Mouse (Mus musculus): ENCODE measurements around the gene Mrpl21.

Mrpl21 gene

DNA sequence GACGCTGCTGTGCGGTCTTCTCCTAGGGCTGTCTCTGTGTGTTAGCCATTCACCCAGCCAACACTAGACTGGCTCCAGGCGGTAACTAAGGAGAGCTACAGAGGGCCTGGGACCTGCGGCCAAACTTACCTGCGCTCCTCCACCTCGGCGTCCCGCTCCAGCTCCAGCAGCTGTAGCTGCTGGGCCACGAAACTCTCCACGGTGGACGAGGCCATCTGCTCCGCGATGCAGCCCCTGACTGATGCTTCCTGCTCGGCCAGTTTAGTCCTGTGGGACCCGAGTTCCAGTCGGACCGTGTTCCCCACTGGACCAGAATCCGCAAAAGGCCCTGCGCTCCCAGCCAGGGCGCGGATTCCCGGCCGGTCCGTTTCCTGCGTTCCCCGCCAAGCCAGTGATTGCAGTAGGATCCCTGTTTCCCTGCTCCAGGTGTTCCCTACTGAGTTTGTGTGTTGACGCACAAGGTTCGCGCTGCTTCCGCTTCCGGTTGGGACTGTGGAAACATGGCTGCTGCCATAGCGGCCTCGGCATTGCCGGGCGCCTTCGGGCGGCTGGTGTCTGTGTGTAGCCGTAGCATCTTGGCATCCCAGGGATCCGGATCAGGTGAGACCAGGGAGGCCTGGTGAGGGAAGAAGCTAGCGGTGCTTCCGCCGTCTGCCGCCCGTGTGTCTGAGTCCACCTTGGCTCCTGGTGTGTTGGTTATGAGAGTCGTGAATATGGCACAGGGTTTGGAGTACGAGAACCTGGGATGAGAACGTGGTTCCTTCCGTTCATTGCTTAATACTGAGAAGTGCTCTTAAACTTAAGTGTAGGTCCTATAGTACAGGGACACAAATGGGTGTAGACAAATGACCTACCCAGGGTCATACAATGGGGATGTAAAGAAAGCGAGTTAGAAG lies at the start of gene Mrpl21, which contains the start of gene Ighmbp2:
Mrpl21 (plus strand) TSS at position 330 of the 896 bp plus-strand sequence.
Ighmbp2 (minus strand) TSS at position 446 of the 896 bp plus-strand sequence.
- peak; percentile 82 for DNase-seq

DNA sequence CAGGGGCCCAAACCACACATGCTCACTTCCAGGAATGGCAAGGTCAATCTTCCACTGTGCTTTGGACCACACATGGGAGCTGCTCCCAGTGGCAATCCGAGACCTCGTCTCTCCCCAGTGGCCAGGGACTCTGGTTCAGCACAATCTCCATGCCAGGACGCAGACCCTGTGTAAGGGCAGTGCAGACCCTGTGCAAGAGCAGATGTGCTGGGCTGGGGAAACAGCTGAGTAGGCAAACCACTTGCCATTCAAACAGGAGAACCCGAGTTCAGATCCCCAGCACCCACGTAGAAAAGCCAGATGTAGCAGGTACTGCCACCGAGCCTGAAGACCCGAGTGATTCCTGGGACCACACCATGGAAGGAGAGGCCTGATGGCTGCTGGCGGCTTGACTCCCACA lies 22.7 kb upstream of the Mrpl21 start:
- no peak for DNase-seq

DNA sequence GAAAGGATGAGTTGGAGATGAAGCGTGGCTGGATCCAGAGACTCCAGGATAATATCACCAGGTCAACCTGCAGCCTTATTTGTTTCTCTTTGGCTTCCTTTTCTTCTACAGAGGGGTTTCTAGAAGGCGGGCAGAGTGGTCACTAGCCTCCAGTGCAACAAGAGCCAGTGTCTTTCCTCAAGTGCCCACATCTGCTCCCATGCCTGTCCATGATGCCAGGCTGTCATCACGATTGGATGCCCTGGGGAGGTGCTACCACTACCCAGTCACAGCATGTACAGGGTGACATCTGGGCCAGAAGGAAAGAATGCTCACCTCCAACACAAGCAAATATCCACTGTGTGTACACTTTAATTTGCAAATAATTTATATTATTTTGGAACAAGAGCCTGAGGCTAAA lies 22.1 kb upstream of the Mrpl21 start:
- DNase-seq, result no peak

DNA sequence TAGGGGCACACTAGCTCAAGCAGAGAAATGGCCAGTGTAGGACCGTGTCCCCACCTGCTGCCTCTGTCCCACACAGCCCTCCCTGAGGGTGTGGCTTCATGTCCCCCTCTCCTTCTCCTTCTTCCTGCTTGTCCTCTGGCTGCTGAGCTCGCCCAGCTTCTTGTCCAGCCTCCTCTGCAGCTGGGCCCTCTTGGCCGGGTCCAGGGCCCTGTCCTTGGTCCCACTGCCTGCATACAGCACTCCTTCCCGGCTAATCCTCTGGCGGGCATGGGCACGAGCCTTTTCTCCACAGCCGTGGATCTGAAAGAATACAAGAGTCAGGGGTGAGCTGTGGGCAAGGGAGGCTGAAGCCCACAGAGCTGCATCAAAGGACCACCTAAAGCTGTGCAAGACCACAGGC lies 21.4 kb upstream of the Mrpl21 start:
- DNase-seq, result no peak

DNA sequence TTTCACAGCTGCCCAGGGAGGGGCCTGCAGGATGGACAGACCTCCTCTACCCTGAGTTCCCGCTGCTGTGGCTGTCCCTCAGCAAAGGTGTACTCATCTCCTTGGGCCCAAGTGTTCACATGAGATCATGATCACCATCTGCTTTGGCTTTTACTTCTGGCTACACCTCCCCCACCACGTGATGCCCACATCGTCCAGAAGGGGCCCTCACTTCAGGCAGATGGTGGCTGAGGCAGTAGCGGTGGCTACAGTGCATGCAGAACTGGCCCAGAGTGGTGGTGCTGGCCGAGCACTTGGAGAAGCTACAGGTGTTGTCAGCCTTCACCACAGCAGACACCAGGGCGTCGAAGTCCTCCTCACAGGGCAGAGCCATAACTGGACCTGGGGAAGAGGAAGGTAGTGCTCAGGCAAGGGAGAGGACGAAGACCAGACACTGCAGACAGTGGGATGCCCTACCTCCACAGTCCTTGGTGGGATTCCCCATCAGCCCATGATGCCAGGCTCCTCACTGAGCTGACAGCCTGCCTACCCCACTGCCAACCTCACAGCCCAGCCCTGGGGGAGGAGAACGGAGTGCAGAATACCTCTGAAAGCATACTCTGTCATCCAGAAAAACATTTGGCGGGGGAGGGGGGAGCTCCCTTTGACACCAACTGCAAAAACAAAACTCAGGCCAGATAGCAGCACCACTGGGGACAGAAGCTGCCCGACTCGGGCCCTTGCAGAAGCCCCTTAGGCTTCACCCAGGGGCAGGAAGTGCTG lies 20.8 kb upstream of the Mrpl21 start:
- DNase-seq, result no peak

DNA sequence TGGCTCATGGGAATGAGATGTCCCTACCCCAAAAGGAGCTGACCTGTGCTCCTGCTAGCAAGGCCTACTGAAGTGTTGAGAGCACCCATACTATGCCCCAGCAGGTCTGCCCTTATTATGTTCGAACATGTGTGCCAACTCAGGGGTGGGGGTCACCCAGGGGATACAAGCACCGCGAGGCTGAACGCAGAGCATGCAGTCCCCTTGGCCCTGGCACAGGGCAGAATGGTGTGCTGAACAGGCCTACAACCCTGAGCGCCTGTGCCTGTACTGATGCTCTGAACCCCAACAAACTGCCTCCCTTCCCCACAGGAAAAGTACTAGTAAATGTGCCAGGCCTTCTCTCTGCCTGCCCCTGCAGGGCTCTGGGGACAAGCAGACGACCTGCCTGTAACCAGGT lies 18.4 kb upstream of the Mrpl21 start:
- DNase-seq, result no peak

DNA sequence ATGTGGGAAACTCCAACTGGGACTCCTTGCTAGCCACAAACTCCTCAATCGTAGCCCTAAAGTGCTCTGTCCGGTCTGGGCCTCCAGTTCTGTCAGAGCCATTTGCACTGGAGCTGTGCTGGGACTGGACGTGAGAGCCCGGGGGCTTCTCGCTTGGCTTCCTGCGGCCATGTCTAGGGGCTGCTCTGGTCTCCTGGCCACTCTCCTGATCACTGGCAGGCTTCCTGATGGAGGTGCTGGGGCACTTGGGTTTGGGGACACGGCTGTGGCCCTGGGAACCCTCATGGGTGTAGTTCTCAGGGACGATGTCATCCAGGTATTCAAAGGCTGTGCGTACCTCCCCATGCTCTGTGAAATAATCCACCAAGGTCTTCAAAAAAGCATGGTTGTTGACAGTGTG lies 17.5 kb upstream of the Mrpl21 start:
- peak; percentile 0 for DNase-seq

DNA sequence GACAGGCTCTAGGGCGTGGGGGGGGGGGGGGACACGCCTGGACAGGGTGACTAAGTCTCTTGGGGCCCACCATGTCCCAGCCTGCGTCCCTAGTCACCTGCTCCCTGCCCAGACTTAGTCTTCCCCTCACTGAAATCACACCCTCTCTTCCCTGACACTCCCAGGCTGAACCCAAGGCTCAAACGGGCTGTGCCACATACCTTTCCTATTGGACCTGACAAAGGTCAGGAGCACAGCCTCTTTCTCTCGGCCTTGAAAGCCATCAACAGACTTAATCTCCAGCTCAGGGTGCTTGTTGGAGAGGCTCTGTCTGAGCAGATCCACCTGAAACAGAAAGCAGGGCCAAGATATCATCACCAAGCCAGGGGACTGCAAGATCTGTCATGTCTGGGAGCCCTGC lies 16.6 kb upstream of the Mrpl21 start:
- peak; percentile 1 for DNase-seq

DNA sequence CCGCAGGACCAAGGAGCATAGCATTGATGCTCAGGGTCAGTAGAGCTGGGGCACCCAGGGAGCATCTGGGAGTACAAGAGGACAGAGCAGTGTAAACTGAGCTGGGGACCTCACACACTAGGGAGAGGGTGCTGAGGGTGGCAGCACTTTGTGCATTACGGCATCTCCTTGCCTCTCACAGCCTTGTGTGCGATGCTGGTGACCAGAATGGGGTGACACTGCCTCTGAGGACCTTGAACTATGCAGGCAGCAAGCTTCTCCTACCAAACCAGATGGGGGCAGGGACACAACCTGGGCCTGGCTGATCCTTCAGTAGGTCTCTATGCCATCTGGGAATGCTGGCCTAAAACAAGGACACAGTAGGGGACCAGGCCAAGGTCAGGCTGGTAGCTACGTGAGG lies 16.0 kb upstream of the Mrpl21 start:
- peak; percentile 1 for DNase-seq

DNA sequence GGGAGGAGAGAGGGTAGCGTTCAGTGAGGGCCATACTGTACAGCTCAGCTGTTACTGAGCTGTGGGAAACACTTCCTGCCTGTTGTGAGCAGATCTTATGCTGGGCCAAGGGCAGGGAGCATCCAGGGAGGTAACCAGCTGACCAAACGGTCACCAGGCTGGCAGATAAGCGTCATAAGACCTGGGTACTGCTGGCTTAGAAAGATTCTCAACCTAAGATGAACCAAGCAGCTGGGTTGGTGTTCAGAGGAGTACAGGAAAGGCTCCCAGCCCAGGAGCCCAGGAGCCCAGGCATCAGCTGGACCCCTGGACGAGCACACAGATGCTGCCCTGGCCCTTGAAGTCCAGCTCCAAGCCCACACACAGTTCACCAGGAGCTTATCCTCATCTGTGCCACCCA lies 15.4 kb upstream of the Mrpl21 start:
- DNase-seq, result peak; percentile 1

DNA sequence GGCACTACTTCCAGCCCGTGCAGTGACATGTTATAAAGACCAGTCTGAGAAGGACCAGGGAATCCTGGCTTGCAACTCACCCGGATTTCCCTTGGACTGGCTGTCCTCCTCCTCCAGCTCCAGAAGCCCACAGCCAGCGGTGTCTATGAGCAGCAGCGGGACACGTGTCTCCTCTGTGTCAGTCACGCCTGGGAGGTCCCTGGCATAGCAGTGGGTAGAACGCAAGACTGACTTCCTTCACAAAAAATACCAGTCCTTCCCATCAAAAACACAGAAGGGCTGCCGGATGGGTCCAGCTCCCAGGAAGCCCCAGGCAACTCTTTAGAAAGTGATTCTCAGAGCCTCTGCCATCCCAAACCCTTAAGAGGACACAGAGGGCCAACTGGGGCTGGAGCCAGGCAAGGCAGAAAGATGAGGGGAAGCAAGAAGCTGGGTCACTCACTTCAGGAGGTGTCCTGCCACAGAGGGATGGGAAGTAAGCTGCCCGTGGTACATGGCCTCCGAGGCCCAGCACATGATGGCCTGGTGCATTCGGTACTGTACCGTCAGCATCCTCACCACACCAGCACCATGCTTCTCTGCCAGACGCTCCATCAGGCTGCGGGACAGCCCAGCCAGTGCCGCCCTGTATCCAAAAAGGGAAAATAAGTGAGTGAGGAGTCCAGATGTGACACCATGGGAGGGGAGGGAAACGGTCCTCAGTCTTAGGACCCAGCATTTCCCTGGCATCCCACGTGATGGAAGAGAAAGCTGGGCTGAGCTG lies 14.3 kb upstream of the Mrpl21 start:
- peak; percentile 1 for DNase-seq

DNA sequence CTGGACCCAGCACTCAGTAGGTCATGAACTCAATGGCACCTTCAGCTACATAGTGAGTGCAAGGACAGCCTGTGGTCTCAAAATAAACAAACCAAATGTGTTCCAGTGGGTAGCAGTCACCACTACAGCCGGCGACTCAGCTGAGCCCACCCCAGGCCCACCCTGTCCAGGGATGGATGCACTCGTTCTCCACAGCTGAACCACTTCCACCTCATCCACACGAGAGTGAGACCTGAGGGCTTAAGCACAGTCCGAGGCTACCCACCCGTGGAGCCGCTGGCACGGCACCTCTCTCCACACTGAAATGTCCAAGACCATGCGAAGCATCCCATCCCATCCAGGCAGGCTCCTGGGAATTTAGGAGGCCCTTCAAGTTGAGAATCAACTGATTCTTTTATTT lies 13.4 kb upstream of the Mrpl21 start:
- DNase-seq, result no peak

DNA sequence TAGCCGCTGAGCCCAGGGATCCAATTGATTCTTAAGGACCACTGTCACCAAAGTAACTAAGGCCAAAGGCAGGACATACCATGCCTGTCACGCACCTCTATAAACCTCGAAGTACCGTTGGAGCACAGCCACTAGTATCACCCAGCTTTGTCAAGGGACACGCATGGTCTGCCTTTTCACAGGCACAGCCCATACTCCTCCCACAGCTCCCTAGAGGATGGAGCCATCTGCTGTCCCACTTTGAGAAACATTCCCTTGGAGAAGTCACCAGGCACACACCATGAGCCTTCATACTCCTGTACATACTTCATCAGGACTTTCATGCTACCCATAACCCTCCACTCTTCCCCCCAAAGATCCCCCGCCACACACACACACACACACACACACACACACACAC lies 12.9 kb upstream of the Mrpl21 start:
- no peak for DNase-seq

DNA sequence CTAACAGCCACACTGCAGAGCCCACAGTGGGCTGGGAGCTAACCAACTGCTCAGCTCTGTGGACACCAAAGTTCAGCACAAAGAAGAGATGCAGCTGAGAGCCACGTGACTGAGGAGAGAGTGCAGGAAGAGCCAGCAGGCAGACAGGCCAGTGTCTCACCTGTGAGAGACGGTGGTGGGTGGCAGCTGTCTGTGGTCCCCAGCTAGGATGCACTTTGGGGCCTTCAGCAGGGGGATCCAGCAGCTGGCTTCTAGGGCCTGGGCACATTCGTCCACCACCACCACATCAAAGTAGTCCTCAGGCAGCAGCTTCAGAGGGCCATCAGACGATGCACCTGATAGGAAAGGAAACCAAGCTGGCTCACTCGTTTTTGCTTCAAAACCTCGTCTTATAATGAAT lies 11.3 kb upstream of the Mrpl21 start:
- DNase-seq, result no peak

DNA sequence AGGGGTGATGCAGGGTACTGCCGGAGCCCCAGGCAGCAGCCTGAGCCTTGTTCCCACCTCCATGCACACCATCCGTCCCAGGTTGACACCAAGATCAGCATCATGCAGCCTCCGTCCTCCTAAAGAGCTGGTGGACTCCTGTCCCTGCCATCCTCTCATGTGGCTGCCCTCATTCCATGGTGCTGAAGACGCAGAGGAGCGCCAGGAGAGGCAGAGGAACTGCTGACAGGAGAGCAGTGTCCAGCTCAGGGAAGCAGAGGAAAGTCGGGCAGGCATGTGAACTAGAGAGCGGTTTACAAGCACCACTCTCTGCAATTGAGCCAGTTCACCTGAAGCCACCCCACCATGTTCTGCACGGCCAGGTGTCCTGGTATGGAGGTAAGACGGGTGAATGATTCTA lies 9.4 kb upstream of the Mrpl21 start:
- no peak for DNase-seq

DNA sequence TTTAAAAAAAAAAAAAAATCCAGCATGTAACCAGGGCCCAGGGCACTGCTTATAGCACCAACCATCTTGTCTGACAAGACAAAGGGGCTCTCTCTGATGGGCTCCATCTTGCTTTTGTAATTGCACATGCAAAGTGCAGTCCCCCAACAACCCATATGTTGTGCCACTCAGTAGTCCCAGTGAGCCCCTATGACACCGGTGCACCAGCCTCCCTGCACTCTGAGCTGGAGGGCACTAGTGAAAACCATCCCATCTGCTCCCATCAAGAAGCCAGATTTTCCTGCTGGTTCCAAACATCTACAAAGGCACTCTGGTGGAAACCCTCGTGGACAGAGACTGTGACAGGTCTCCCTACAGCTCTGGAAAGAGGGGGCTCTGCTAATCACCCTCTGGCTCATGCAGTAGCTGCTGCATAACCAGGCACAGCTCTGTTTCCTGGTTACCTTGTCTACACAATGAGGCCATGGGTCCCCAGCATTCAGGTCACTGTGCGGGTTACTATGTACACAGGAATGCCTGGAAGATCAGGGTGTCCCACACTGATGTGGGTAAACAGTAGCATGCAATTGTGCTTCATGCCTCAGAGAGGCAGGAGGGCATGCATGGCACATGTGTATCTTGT lies 6.8 kb upstream of the Mrpl21 start:
- no peak for DNase-seq

DNA sequence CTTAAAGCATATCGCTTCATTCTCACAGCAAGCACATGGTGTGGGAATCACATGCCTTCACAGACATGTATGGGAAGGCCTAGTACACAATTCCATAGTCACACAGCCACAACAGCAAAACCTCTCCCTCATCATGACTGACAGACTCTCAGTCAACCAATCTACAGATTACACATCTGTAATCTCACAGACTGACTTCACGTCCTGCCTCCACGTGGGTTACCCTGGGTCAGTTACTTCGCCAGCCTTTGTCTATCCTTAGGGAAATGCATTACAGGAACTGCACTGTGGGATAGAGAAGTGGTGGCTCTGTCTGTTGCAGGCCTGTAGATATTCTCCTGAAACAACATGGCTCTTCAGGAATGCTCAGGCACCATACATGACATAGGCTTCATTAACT lies 815 bp upstream of the Mrpl21 start:
- no peak for DNase-seq

DNA sequence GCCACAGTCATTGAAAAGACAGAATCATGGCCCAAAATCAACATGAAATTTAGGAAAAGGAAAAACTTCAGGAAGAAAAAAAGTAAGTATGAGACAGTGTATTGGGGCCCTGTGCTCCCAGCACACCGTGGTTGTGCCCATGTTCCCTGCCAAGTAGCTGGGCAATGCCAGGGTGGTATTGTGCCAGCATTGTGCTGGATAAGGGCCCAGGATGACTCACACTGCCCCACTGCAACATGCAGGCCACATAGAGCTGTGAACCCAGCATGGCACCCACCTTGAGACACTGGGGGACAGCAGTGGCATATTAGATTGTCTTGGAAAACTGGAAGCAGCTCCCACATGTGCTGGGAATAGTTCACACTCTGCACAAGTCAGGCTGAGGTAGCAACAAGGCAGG lies 6.3 kb downstream of the Mrpl21 start:
- no peak for DNase-seq

DNA sequence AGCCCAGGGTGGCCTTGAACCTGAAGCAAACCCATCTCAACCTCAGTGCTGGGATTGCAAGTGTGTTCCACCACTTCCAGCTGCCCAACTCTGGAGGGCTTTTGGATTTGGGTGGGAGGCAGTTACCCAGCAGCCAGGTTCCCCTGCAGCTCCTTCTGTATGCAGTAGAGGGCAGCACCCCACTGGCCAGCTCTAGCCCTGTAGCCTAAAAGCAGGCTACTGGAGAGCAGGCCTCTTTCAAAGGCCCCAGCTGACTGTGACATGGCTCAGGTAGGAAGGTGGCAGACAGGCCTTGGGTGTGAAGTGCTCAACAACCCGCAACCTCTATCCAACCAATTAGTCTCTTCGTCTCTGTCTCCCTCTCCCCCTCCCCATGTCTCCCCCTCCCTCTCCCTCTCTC lies 9.3 kb downstream of the Mrpl21 start:
- peak; percentile 54 for DNase-seq

DNA sequence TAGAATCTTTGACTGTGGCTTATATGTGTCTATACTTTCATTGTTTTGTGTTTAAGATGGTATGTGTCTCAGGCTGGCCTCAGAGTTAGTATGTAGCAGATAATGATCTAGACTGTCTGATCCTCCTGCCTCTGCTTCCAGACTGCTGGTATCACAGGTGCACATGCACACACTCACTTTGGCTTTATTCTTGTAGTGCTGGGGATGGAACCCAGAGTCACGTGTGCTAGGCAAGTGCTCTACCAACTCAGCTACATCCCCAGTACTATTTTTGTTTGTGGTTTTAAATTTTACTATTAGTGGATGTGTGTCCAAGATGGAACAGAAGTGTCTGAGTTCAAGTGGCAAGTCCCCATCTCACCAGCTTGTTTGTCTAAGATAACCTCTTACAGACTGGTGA lies 10.3 kb downstream of the Mrpl21 start:
- DNase-seq, result no peak

DNA sequence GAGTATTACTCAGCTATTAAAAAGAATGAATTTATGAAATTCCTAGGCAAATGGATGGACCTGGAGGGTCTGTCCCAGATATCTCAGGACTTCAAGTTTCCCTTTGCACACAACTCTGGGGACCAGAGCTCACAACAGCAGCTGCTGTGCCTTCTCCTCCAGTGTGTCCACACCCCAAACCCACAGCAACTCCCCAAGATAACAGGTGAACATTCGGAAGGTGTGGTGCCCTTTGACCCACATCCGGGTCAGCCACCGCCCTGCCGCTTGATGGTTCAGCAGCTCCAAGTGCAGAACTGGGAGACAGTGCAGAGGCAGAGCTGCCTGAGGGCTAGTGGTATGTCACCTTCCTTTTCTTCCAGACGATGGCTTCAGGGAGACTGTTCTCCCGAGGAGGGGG lies 12.5 kb downstream of the Mrpl21 start:
- no peak for DNase-seq

DNA sequence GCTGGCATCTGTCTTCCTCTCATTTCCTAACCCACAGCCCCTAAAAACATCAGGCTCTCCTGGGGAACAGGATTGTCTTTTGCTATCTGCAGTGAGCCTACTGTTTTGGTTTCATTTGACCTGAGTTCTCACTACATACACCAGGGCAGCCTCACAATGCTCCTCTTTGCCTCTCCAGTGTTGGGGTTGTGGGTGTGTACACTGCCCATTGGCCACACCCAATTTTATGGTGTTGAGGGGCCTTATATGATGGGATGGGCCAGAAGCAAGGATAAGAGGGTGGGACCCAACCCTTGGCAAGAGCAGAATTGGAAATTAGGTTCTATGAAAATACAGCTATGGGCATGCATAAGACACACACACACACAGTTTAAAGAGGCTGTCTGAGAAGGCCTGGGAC lies 14.3 kb downstream of the Mrpl21 start:
- no peak for DNase-seq

DNA sequence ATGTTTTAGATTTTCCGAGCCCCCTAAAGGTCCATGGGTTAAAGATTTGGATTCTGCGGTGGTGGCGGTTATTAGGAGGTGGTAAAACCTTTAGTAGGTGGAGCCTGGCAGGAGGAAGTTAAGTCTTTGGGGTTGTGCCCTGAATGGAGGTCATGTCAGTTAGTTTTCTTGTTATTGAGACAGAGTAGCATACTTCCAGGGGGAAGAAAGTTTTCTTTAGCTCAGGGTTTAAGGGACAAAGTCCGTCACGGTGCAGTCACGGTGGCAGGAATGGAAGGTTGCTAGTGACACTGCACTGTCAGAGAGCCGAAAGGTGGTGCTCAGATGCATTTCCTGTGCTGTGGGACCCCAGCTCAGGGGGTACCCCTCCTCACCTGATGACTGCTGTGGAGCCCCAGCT lies 15.1 kb downstream of the Mrpl21 start:
- DNase-seq, result no peak

All from liver (tissue).